In the genomic region with DNA sequence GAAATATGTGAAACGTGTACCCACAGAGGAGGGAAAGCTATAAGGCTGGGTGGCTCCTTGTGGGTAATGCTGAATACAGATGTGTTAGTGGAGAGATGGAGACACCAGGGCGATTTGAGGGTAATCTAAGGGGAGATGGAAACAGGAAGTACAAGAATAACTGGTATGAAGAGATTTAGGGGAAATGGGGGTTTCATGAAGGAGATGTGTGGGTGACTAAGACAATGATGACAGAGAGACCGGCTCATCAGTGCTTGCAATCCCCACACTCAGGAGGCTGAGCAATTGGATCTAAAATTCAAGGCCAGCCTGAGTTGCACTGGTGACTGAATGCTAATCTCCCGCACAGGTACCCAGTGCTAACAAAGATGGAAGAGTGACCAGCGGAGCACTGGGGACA, we compare ENCODE assay signal across 8 mouse cellular contexts. TPM values are rescaled to one million over a fixed set of nuclear protein-coding genes. Genes with fewer than 3 reads are reported as not detected.
DNase-seq lines count a peak whose midpoint lies in the region; ATAC-seq and TF ChIP-seq lines count a peak whose summit lies in the region.

No protein-coding gene starts in this region.

- 49% methylated on average over 5 of the region's 5 CpGs for WGBS in heart, embryonic 10.5 days
- 60% methylated on average over 5 of the region's 5 CpGs for WGBS in hindbrain, embryonic 12.5 days

- no peak for ATAC-seq in hindbrain, embryonic 12.5 days (ENCODE audit: low FRiP score)

- H3K9ac ChIP-seq in ES-Bruce4 (ENCODE audit: low read depth, poor library complexity, severe bottlenecking) = peak overlapping the region; percentile 28; the same call in 1 of the 2 replicates
- 0 out of 2 replicates have a peak overlapping the region, but pooled peaks have one; percentile 71 for H3K9ac ChIP-seq in hindbrain, embryonic 12.5 days

- H3K27ac ChIP-seq in heart, embryonic 10.5 days = 0 out of 2 replicates have a peak overlapping the region, but pooled peaks have one; percentile 86
- H3K27ac ChIP-seq in ES-Bruce4 (ENCODE audit: insufficient read depth, low read length) = no peak overlapping the region
- H3K27ac ChIP-seq in hindbrain, embryonic 12.5 days = no peak overlapping the region

- no peak for TF ChIP-seq POLR2A in ES-Bruce4 (IDR thresholded peaks at IDR 0.05; ENCODE audit: insufficient read depth, low read length)

- peaks cover 19% of the 10 kb centered on the region for H3K36me3 ChIP-seq in heart, embryonic 10.5 days
- peaks cover 9% of the 10 kb centered on the region for H3K36me3 ChIP-seq in ES-Bruce4 (ENCODE audit: control insufficient read depth, insufficient read depth, low read length, poor library complexity, severe bottlenecking)
- H3K36me3 ChIP-seq in hindbrain, embryonic 12.5 days = peaks cover 5% of the 10 kb centered on the region; the same call in 1 of the 2 replicates
- peaks cover 21% of the 10 kb centered on the region for H3K36me3 ChIP-seq in megakaryocyte, embryonic 14.5 days (replicated peaks; ENCODE audit: low read length)

- peak overlapping the region; percentile 84 for H3K4me3 ChIP-seq in heart, embryonic 10.5 days
- H3K4me3 ChIP-seq in ES-Bruce4 (ENCODE audit: low read depth, low read length) = peak overlapping the region; percentile 85
- H3K4me3 ChIP-seq in hindbrain, embryonic 12.5 days = peak overlapping the region; percentile 75; the same call in 1 of the 2 replicates
- H3K4me3 ChIP-seq in megakaryocyte, embryonic 14.5 days (replicated peaks) = peak overlapping the region; percentile 95

- no peaks in the 10 kb centered on the region for H3K9me3 ChIP-seq in heart, embryonic 10.5 days
- H3K9me3 ChIP-seq in ES-Bruce4 (replicated peaks; ENCODE audit: control insufficient read depth, insufficient read depth, low read length, poor library complexity, severe bottlenecking) = no peaks in the 10 kb centered on the region
- no peaks in the 10 kb centered on the region for H3K9me3 ChIP-seq in hindbrain, embryonic 12.5 days (replicated peaks)
- no peaks in the 10 kb centered on the region for H3K9me3 ChIP-seq in megakaryocyte, embryonic 14.5 days

- no peaks in the 10 kb centered on the region for H3K27me3 ChIP-seq in heart, embryonic 10.5 days (ENCODE audit: insufficient read depth, poor library complexity, severe bottlenecking)
- no peaks in the 10 kb centered on the region for H3K27me3 ChIP-seq in ES-Bruce4 (ENCODE audit: control insufficient read depth, insufficient read depth, low read length, poor library complexity, severe bottlenecking)
- H3K27me3 ChIP-seq in hindbrain, embryonic 12.5 days = no peaks in the 10 kb centered on the region
- H3K27me3 ChIP-seq in megakaryocyte, embryonic 14.5 days (replicated peaks) = no peaks in the 10 kb centered on the region

- peaks cover 20% of the 10 kb centered on the region; the same call in 1 of the 2 replicates for H3K4me1 ChIP-seq in heart, embryonic 10.5 days
- no peaks in the 10 kb centered on the region for H3K4me1 ChIP-seq in ES-Bruce4 (ENCODE audit: control insufficient read depth, insufficient read depth, low read length)
- peaks cover 14% of the 10 kb centered on the region for H3K4me1 ChIP-seq in hindbrain, embryonic 12.5 days
- peaks cover 46% of the 10 kb centered on the region for H3K4me1 ChIP-seq in megakaryocyte, embryonic 14.5 days

- H3K4me2 ChIP-seq in hindbrain, embryonic 12.5 days (replicated peaks) = peak overlapping the region; percentile 71

- TF ChIP-seq CTCF in ES-Bruce4 (IDR thresholded peaks at IDR 0.05; ENCODE audit: low read depth, low read length) = no peak

- no peak for DNase-seq in heart, embryonic 10.5 days (ENCODE audit: low spot score)
- DNase-seq in heart, adult 9 months (ENCODE audit: low spot score in 2 of 2) = no peak
- no peak for DNase-seq in embryo, embryonic 10.5 days (ENCODE audit: low spot score)
- DNase-seq in right cerebral cortex, adult 18-20 months = no peak
- no peak for DNase-seq in layer of hippocampus, adult 9-10 months (ENCODE audit: low spot score)

- TF ChIP-seq EP300 in ES-Bruce4 (IDR thresholded peaks at IDR 0.05; ENCODE audit: insufficient read depth, low read depth, low read length) = no peak

RNA-seq across cellular contexts. Expression of a gene that starts 0.9 kb away (rescaled TPM):
- 54.1 and 55.6 TPM in 2 replicates for polyA plus RNA-seq in heart, embryonic 10.5 days (2016; fragmentation: Nextera tagmentation; extraction: Ambion mirVana)
- 50.8 and 72.8 TPM in 2 replicates for polyA plus RNA-seq in ES-Bruce4 (2011; ENCODE audit: insufficient read depth, insufficient read length, low read depth, missing spikeins)
- 93.9 and 104 TPM in 2 replicates for polyA plus RNA-seq in hindbrain, embryonic 12.5 days (2016; fragmentation: Nextera tagmentation; extraction: Ambion mirVana)
- polyA plus RNA-seq in megakaryocyte, embryonic 14.5 days (2012; ENCODE audit: insufficient read depth, low replicate concordance) = 66.2 and 97.1 TPM in 2 replicates

RNA-seq across cellular contexts. Expression of a gene that starts 1.0 kb away (rescaled TPM):
- polyA plus RNA-seq in heart, embryonic 10.5 days (2016; fragmentation: Nextera tagmentation; extraction: Ambion mirVana) = 36.3 and 37.4 TPM in 2 replicates
- polyA plus RNA-seq in ES-Bruce4 (2011; ENCODE audit: insufficient read depth, insufficient read length, low read depth, missing spikeins) = 36.1 and 36.7 TPM in 2 replicates
- 35.0 and 35.4 TPM in 2 replicates for polyA plus RNA-seq in hindbrain, embryonic 12.5 days (2016; fragmentation: Nextera tagmentation; extraction: Ambion mirVana)
- 19.6 and 32.1 TPM in 2 replicates for polyA plus RNA-seq in megakaryocyte, embryonic 14.5 days (2012; ENCODE audit: insufficient read depth, low replicate concordance)

RNA-seq across cellular contexts. Expression of a gene that starts 29.0 kb away (rescaled TPM):
- polyA plus RNA-seq in heart, embryonic 10.5 days (2016; fragmentation: Nextera tagmentation; extraction: Ambion mirVana) = 0.54 and 0.59 TPM in 2 replicates
- polyA plus RNA-seq in ES-Bruce4 (2011; ENCODE audit: insufficient read depth, insufficient read length, low read depth, missing spikeins) = 1.4 and 1.5 TPM in 2 replicates
- polyA plus RNA-seq in hindbrain, embryonic 12.5 days (2016; fragmentation: Nextera tagmentation; extraction: Ambion mirVana) = 0.36 and 0.66 TPM in 2 replicates
- 1.6 and 2.1 TPM in 2 replicates for polyA plus RNA-seq in megakaryocyte, embryonic 14.5 days (2012; ENCODE audit: insufficient read depth, low replicate concordance)

RNA-seq across cellular contexts. Expression of a gene that starts 39.3 kb away (rescaled TPM):
- polyA plus RNA-seq in heart, embryonic 10.5 days (2016; fragmentation: Nextera tagmentation; extraction: Ambion mirVana) = 94.8 and 106 TPM in 2 replicates
- polyA plus RNA-seq in ES-Bruce4 (2011; ENCODE audit: insufficient read depth, insufficient read length, low read depth, missing spikeins) = 38.7 and 39.8 TPM in 2 replicates
- polyA plus RNA-seq in hindbrain, embryonic 12.5 days (2016; fragmentation: Nextera tagmentation; extraction: Ambion mirVana) = 85.0 and 90.5 TPM in 2 replicates
- polyA plus RNA-seq in megakaryocyte, embryonic 14.5 days (2012; ENCODE audit: insufficient read depth, low replicate concordance) = 72.3 and 86.4 TPM in 2 replicates

RNA-seq across cellular contexts. Expression of a gene that starts 52.9 kb away (rescaled TPM):
- 2.4 and 2.8 TPM in 2 replicates for polyA plus RNA-seq in heart, embryonic 10.5 days (2016; fragmentation: Nextera tagmentation; extraction: Ambion mirVana)
- 4.2 and 5.7 TPM in 2 replicates for polyA plus RNA-seq in ES-Bruce4 (2011; ENCODE audit: insufficient read depth, insufficient read length, low read depth, missing spikeins)
- polyA plus RNA-seq in hindbrain, embryonic 12.5 days (2016; fragmentation: Nextera tagmentation; extraction: Ambion mirVana) = 2.5 and 3.5 TPM in 2 replicates
- polyA plus RNA-seq in megakaryocyte, embryonic 14.5 days (2012; ENCODE audit: insufficient read depth, low replicate concordance) = 1.7 and 1.8 TPM in 2 replicates
